Mouse (Mus musculus) spleen, adult 2 months (tissue): Measurements from ENCODE around the gene Erc2.

Experiments used
- CTCF ChIP-seq: fragments of 200-500 bp; IDR thresholded peaks from 2 replicates; pipeline ENCODE4 v1.5.1; 2011; ENCODE audit warnings: mild to moderate bottlenecking, inconsistent platforms; ENCODE audit not compliant: insufficient read depth, insufficient read length, insufficient replicate concordance; ENCODE audit errors: extremely low read depth
- POLR2A ChIP-seq: fragments of 200-500 bp; IDR thresholded peaks from 2 replicates; pipeline ENCODE4 v1.6.1; 2011; ENCODE audit warnings: low read depth, low read length, inconsistent platforms

DNA sequence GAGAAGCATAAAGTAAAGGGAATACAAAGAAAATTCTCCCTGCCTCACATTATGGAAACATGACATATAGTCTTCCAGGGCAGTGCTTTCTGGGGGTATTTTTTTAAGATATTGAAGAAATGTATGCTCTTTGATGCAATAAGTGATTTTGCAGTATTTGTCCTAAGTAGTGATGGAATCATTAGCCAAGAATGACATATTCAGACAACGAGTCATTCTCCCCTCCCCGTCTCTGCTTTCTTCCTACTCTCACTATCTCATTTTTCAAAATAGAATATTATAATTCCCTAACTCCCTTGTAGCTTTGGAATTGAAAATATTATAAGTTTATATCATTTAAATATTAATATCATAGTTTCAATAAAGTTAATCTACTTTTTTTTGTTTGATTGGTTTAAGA, 490.9 kb downstream of the Erc2 start:
- TF ChIP-seq CTCF, result no peak
- TF ChIP-seq POLR2A, result no peak
